Mouse (Mus musculus): ENCODE results near the gene Gm12185.

DNA sequence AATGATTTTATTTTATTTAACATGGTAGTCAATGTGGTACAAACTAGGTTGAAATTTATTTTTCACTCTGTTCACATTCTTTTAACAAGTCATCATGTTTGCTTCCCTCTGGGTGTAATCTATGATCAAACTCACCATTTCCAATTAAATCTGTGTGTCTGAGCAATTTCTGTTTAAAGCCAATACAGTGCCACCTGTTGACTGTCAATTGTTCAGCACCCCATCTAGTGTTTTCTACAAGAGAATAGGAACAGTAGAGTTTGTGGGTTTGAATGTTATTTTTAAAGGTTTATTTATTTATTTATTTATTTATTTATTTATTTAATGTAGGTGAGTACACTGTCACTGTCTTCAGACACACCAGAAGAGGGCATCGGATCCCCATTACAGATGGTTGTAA, 115.3 kb downstream of the Gm12185 start:
- TF ChIP-seq POLR2A (IDR thresholded peaks at IDR 0.05; ENCODE audit: borderline replicate concordance, insufficient read depth, low read length) (no peak), CTCF (IDR thresholded peaks at IDR 0.05; ENCODE audit: borderline replicate concordance, insufficient read depth, low read depth, low read length) (no peak)

Data from cerebellum, adult 2 months (tissue).